Mouse (Mus musculus): ENCODE measurements around the gene Ltc4s.

DNA sequence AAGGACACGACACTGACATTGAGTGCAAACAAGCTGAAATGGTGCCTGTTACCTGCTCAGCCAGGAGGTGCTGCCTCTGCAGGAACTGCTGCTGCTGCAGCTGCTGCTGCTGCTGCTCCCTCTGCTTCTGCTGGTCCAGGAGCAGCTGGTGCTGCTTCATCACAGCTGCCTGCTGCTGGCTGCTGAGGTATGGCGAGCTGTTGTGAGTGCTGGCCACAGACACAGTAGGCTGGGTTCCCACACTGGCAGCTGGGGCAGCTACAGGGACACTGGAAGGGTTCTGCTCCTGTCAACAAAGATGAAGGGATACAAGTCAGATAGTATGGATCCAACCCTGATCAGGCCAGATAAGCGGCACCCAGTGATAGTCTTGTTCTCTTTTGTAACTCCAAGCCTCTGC, 24.8 kb upstream of the Ltc4s start:
- no peak for TF ChIP-seq CTCF (IDR thresholded peaks at IDR 0.05; ENCODE audit: insufficient read depth, low read depth, low read length)
- no peak for TF ChIP-seq POLR2A (IDR thresholded peaks at IDR 0.05; ENCODE audit: insufficient read depth, low read depth, low read length)
